Mouse (Mus musculus): ENCODE data around the gene Coq4. TPM values are rescaled to one million over a fixed set of nuclear protein-coding genes. Genes with fewer than 3 reads are reported as not detected.
"Not testable (repeated sequence)": the region's sequence is repeated elsewhere in the genome, so short reads cannot be mapped to it uniquely, and the experiment has no call there.

Coq4 gene
- 10 to 100 TPM in 1 of 2 experiments, 1 to 10 TPM in 1; 6.7 to 10.7 TPM for total RNA-seq (2021)
- long read RNA-seq, experiment 1, partial matches to known transcripts: 0 of 5 reads
- long read RNA-seq, experiment 1, other reads (novel, unspliced or antisense): 1 of 5 reads
- long read RNA-seq, experiment 2, transcript Coq4-201 (7 exons, 1,991 nt): major isoform, 8 of 14 reads
- long read RNA-seq, experiment 2, partial matches to known transcripts: 0 of 14 reads
- long read RNA-seq, experiment 2, other reads (novel, unspliced or antisense): 6 of 14 reads

DNA sequence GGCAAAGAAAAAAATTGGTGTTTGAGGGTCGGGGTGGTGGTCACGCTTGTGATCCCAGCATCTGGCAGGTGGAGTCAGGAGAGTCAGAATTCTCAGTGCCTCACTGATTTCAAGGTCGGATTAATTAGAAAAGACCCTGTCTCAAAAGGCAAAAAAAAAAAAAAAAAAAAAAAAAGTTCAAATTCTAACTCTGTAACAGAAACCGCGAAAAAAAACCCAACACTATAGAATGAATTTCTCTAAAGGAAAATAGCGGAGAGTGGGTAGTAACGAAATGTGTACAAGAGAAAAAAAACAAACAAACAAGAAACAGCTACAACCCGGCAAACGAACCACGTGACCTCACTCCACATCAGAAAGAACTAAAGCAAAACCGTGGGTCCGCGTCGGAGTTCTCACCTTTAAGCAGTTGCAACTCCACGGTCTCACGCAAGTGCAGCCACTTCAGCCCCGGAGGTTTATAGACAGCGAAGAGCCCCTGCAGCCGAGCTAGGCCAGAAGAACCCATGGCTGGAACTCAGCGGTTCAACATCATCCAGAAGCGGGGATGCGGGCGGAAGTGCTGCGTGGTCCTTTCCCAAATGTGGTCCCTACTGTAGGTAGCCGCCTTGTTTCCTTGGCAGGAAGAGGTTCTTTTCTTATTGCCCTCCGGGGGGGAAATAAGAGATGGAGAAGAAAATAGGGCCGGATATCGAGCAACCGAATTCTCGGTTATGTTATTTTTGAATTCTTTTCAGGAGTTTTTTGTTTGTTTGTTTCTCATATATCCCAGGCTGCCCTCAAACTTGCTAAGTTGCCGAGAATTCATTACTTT, at the start of gene Coq4:
Gene Coq4 (plus strand): TSS at position 390 of the 814 bp plus-strand sequence.
- DNase-seq: peak; percentile 85
- intact Hi-C loops (cut with DNase I; ENCODE audit: low total_unique reads): no loop called here

DNA sequence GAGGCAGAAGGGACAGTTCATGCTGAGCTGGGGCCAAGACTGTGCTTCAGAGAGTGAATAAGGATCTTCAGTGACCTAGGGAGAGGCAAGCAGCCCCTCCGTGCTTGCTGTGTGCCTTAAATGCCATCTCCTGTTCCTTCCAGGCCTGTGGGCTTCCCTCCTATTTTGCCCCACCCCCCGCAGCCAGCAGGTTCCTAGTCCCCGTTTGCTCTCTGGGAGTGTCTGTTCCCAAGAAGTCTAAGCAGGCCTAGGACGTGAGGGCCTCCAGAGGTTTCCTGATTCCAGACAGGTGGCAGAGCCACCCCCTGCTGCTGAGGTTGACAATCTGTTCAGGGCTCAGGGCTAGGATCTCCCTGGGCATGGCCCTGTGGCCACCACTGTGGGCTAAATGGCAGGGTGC, 48.5 kb upstream of the Coq4 start:
- intact Hi-C loops (cut with DNase I; ENCODE audit: low total_unique reads): loop anchor here (10.0 kb wide), 1 partner anchor 124 kb away; the partner anchor contains the start of gene Rapgef1
- DNase-seq: peak; percentile 2

DNA sequence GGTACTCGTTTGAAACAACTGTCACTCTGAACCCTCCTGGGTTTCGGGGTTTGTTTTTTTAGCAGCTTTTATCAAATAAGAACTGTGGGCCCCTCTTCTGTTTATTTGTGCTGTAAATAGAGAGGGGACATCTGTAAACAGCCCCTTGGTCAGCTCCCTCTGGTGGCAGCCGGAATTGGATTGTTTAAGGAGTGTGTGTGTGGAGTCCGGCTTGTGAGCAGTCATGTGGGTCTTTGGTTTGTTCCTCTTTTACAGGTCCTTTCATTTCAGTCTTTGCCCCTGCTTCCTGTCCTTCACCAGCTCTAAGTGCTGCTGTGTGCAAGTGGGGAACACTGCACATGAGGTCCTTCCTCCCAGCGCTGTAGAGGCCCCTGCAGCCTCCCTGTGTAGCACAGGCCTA, 47.9 kb upstream of the Coq4 start:
- intact Hi-C loops (cut with DNase I; ENCODE audit: low total_unique reads): loop anchor here (10.0 kb wide), 1 partner anchor 125 kb away; the partner anchor contains the start of gene Rapgef1
- peak; percentile 13 for DNase-seq

DNA sequence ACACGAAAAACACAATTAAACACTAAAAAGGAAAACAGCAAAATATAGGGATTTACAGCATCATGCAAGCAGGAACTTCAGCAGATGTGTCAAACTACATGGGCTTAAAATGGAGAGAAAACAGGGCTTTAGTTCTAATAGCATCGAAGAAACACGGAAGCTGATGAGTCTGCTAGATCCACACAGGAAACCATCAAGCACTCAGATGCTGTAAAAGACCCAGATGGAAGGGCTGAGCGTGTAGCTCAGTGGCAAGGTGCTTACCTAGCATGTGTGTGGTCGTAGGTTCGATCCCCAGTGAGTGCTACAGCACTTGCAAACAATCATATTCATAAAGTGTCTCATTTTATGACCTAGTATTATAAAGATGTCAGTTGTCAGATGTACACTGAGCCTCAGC, 46.1 kb upstream of the Coq4 start:
- intact Hi-C loops (cut with DNase I; ENCODE audit: low total_unique reads): no loop called here
- DNase-seq: no peak

DNA sequence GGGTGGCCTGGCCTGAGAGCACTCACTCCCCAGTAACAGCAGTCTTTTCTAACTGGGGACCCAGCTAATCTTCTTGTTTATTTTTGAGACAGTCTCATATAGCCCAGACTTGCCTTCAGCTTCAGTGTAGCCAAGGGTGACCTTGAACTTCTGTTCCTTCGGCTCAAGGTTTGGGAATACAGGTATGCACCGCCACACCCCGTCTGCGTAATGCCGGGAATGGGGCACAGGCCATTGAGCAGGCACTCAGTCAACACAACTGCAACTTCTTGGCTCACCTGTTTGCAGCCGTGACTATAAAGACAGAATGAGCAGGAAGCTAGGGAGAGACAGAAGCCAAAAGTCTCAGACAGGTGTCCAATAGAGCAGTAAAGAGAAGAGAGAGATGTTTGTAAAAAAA, 43.0 kb upstream of the Coq4 start:
- DNase-seq: no peak
- intact Hi-C loops (cut with DNase I; ENCODE audit: low total_unique reads): no loop called here

DNA sequence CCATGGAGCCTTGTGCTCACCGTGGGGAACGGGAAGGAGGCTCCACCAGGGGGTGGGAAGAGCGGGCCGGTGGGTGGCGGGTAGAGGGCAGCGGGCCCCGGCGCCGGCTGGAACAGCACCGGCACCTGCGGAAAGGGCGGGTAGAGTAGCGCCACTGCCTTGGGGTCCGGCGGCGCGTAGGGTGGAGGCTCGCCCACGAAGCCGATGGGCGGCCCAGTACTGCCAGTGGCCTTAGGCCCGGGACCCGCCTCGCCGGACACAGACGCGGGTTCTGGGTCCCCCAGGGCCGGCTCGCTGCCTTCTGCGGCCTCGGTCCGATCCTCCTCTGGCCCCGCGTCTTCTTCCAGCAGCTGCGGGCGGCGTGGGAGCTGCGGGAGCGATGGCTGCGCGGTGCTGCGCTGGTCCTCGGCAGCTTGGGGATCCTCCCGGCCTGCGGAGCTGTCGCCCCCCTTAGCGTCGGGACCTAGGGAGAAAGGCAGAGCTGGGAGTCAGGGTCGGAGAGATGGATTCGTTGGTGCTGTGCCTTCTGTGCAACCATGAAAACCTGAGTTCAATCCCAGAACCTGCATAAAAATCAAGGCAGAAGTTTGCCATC, 40.0 kb upstream of the Coq4 start:
- no peak for DNase-seq
- intact Hi-C loops (cut with DNase I; ENCODE audit: low total_unique reads): no loop called here

DNA sequence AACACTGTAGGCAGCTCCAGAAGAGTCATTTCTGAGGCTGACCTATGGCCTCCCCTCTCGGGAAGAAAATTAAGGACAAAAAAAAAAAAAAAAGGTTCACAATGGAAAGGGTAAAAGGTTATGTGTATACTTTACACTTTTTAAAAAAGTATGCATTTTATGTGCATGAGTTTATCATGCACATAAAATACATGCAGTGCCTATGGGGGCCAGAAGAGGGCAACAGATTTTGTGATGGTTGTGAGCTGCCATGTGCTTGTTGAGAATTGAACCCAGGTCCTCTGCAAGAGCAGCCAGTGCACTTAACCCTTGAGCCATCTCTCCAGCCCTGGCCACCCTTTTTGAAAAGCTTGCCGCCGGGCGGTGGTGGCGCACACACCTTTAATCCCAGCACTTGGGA, 39.4 kb upstream of the Coq4 start:
- no peak for DNase-seq
- intact Hi-C loops (cut with DNase I; ENCODE audit: low total_unique reads): no loop called here

DNA sequence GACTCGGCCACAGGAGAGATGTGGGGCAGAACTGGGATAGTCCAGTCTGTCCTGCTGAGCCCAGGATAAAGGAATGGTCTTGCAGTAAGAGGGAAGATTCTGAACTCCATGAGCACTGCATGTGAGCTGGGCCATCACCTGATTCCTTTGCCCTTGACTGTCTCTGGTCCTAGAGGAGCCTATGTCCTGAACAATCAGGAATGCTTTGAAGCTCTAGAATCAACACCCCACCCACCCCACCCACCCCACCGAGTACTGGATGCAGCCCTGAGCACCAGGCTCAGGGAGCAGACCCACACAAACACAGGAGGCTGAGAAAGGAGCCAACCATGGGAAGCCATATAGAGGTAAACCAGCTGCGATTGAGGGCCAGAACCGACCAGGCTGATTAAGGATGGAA, 38.8 kb upstream of the Coq4 start:
- intact Hi-C loops (cut with DNase I; ENCODE audit: low total_unique reads): no loop called here
- DNase-seq: no peak

DNA sequence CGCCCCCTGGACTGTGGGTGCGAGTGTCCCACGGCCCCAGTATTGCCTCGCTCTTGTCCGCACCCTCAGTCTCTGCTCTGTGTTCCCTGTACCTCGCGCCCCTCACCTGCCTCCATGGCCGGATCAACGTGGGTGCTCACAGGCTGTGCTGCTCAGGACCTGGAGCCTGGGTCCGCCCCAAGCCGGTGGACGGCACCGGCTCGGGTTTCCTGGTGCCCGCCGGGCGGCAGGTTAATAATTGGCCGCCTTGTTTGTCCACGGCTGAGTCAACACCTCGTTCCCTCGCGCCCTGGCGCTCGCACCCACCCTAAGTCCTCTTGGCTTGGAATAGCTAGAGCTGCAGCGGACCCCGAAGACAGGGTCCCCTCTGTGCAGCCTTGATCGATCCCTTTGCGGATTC, 35.8 kb upstream of the Coq4 start, which contains the start of gene Gm13420:
Gene Gm13420 (minus strand): TSS at position 189 of the 400 bp plus-strand sequence.
- intact Hi-C loops (cut with DNase I; ENCODE audit: low total_unique reads): no loop called here
- DNase-seq: no peak

DNA sequence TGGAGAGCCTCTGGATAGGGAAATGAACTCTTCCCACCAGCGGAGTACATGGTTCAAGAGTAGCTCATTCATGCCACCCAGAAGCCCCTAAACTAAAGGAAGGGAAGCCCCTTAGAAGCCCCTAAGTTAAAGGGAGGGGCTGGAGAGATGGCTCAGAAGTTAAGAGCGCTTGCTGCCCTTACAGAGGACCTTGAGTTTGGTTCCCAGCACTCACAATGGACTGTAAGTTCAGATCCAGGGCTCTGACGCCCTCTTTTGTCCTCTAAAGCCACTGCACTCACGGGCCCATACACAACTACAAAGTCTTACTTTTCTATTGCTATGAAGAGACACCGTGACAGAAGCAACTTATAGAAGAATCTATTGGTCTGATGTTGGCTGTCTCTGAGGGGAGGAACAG, 34.9 kb upstream of the Coq4 start:
- intact Hi-C loops (cut with DNase I; ENCODE audit: low total_unique reads): no loop called here

DNA sequence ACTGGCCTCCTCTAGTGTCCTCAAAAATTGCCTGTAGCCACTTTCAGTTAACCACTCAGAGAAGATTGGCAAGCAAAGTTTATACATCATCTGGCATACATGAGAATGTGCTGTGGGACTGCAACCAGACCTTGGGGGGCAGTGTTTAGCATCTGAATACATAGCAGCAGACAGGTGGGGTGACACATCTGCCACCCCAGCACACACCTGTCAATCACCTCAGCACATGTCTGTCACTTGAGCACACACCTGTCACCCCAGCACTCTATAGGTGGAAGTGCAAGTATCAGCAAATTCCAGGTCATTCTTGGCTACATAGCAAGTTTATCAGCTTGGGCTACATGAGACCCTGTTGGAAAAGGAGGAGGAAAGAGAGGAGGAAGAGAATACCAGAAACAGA, 31.6 kb upstream of the Coq4 start:
- no peak for DNase-seq
- intact Hi-C loops (cut with DNase I; ENCODE audit: low total_unique reads): no loop called here

More for the DNA sequence above, 34.9 kb upstream of the Coq4 start:
- no peak for DNase-seq

DNA sequence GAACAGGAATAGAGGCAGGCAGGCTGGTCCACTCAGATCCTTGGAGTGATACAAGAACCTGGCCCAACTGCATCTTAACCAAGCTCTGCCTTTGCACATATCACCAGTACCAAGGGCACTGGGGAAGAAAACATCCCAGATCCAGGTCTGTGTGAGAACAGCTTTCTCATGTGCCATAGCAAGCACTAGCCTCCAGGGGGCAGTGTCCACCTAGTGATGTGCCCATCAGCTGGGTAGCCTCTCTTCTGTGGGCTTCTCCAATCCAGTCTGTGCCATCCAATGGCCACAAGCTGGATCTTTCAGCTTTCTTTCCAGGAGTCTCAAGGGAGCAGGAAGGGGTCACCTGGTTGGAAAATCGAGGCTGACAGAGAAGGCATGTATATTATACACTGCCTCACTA, 22.5 kb upstream of the Coq4 start:
- intact Hi-C loops (cut with DNase I; ENCODE audit: low total_unique reads): loop anchor here (5.0 kb wide), 1 partner anchor 52 kb away; no protein-coding TSS in a partner anchor
- peak; percentile 63 for DNase-seq

DNA sequence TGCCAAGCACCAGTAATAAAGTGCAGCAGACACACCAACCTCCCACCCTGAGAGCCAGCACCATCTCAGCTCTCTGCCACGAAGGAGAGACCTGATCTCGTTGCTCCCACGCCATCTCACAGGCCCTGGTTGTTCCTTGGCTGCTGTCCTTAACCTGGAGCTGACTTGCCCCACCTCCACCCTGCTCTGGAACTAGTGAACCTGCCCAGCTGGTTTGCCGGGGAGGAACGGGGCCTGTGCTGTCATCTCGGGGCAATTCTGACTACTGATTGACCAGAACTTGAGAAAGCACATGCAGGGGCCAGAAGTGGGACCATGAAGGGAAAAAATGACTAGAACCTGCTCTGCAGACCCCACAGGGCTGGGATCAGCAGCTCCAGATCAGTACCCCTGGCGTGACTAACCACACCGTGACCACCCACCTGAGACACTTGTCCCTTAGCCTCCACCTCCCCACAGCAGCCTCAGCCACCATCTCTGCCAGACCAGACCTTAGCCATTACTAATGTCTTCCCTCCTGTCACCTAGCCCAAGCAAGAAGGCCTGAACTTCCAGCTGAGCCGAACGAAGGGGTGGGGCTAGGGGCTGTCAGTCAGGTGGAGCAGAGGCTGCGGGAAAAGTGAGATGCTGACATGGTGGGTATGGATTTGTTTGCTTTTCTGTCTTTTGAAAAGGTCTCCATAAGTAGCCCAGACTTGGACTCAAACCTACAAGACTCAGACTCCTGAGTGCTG, 19.1 kb upstream of the Coq4 start:
- intact Hi-C loops (cut with DNase I; ENCODE audit: low total_unique reads): loop anchor here (5.0 kb wide), 1 partner anchor 49 kb away; no protein-coding TSS in a partner anchor
- DNase-seq: no peak

DNA sequence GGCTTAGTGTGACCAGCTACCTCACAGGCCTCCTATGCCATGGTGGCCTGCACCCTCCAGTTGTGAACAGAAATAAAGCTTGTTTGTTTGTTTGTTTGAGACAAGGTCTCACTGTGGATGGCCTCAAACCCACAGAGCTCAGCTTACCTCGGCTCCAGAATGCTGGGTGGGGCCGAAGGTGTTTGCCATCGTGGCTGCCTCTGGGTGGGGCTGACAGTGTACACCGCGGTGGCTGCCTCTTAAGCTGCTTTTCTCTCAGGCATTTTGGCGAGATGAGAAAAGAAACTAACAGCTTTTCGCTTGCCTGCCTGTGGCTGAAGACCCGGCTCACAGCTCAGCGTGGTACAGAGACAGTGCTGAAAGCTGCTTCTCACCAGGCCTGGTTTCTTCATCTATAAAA, 18.4 kb upstream of the Coq4 start:
- intact Hi-C loops (cut with DNase I; ENCODE audit: low total_unique reads): loop anchor here (5.0 kb wide), 1 partner anchor 48 kb away; no protein-coding TSS in a partner anchor
- no peak for DNase-seq

DNA sequence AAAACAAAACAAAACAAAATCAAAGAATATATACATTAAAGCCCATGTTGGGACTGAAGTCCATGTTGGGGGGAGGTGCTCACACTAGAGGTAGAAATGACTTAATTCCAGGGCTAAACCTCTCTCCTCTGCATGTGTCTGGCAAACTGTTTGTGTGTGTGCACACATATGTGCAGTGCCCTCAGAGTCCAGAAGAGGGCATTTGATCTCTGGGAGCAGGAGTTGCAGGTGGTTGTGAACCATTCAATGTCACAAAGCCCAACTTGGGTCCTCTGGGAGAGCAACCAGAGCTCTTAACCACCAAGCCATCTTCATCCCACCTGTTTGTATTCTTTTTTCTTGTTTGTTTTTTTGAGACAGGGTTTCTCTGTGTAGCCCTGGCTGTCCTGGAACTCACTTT, 17.1 kb upstream of the Coq4 start:
- intact Hi-C loops (cut with DNase I; ENCODE audit: low total_unique reads): no loop called here
- DNase-seq: no peak

DNA sequence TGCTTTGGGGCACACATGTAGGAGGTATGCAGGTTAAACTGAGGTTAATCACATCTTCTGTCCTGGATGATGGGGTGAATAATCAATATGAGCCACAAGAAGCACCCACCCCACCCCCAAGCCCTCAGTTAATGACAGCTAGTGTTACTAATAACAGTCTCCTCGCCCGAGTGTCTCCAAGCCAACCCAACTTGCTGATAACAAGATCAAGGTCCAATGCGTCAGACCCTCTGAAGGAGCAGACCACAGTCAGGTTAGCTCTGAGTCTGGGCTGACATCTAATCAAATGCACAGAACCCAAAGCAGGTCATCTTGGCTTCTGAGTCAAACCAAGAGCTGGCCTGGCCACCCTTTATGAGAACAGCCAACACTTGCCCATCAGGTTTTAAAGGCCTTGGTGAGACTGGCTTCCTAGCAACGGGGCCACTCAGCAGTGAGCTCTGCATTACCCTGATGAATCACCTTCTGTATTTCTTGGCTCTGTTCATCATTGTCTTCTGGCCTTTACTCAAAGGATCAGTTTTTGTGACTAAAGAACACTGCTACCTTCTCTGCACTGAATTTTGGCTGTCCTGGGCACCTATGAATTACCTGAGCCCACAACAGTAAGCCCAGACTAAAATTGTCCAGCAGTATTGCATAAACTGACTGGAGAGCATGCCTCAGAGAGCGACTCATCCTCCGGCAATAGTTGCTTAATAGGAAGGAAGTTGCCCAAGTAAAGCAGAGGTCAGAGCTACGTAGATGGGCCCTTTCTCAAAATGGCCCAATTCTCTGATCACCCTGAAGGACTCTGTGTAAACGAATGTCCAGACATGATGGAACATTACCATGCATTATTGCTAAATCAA, 15.5 kb upstream of the Coq4 start:
- intact Hi-C loops (cut with DNase I; ENCODE audit: low total_unique reads): no loop called here
- DNase-seq: no peak

DNA sequence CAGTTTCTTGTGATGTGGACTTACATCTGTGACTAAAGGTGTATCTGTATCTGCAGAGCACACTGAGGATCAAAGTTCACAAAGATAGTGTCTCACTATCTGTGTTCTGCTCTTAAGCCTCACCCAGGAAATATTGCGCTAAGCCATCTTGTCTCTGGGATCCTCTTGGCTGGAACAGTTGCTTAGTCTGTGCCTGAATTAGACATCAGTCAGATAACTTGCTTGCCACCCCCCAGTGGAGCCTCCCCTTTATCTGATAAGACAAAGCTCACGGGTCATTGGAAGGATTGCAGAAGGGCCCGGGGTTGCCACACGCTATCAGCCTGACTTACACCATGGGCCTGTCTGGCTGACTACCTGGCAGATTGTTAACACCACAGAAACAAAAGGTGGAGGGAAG, 14.0 kb upstream of the Coq4 start:
- intact Hi-C loops (cut with DNase I; ENCODE audit: low total_unique reads): no loop called here

DNA sequence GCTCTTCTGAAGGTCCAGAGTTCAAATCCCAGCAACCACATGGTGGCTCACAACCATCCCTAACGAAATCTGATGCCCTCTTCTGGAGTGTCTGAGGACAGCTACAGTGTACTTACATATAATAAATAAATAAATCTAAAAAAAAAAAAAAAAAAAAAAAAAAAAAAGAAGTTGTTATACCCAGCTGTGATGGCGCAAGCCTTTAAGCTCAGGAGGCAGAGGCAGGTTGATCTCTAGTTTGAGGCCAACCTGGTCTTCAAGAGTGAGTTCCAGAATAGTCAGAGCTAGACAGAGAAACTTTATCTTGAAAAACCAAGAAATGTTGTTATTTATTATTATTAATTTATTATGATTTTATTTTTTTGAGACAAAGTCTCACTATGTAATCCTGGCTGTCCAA, 6.0 kb upstream of the Coq4 start:
- intact Hi-C loops (cut with DNase I; ENCODE audit: low total_unique reads); DNase-seq: not testable (repeated sequence)

More for the DNA sequence above, 14.0 kb upstream of the Coq4 start:
- DNase-seq: no peak

DNA sequence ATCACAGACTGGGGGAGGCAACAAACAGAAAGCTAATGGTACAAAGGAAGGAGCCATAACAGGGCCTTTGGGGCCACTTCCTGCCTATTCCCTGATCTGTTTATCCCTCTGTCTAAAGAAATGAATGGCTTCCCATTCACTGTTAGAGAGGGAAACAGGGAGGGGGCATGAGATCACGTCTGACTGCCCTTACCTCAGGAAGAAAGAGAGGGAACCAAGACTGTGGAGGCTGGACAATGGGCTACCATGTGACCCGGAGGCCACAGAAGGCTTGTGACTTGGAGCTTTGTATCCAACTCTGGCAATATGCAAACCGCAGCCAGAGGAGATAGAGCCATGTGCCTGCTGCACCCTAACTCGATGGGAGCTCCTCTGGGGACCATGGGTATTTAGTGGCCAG, 3.0 kb upstream of the Coq4 start:
- no peak for DNase-seq
- intact Hi-C loops (cut with DNase I; ENCODE audit: low total_unique reads): no loop called here
